Mouse (Mus musculus) inflammation-experienced regulatory T-cells, adult 6 months (primary cell): ENCODE data around the gene Rictor. TPM values are rescaled to one million over a fixed set of nuclear protein-coding genes. Genes with fewer than 3 reads are reported as not detected.

Experiments used
- ATAC-seq: one replicate; pipeline ENCODE4 v1.8.0; 2017
- polyA plus RNA-seq, 3 experiments: library from polyadenylated mRNA; unstranded; fragments of 100-300 nt; shearing (Covaris generic); gene quantifications; one replicate each; pipeline ENCODE4 v1.2.1; 2017

Gene Rictor
- polyA plus RNA-seq = 10 to 100 TPM; 20.5 to 30.7 (median 28.6) TPM

GRCm38 (mm10) chr15:6707936-6708525 is at the start of gene Rictor:
TSS of gene Rictor (plus strand) at chr15:6708379.
- ATAC-seq = peak; percentile 61

GRCm38 (mm10) chr15:6661951-6662350 is 46.2 kb upstream of the Rictor start:
- no peak for ATAC-seq

GRCm38 (mm10) chr15:6663991-6664390 is 44.2 kb upstream of the Rictor start:
- no peak for ATAC-seq

GRCm38 (mm10) chr15:6666072-6666471 is 42.1 kb upstream of the Rictor start:
- no peak for ATAC-seq

GRCm38 (mm10) chr15:6668793-6669437 is 39.3 kb upstream of the Rictor start:
- no peak for ATAC-seq

GRCm38 (mm10) chr15:6678479-6678878 is 29.7 kb upstream of the Rictor start:
- ATAC-seq = no peak

GRCm38 (mm10) chr15:6702164-6702563 is 6.0 kb upstream of the Rictor start:
- no peak for ATAC-seq

GRCm38 (mm10) chr15:6705351-6705901 is 2.8 kb upstream of the Rictor start:
- ATAC-seq = no peak

- peak; percentile 36 for ATAC-seq
Measured at GRCm38 (mm10) chr15:6707551-6707935, 636 bp upstream of the Rictor start.

GRCm38 (mm10) chr15:6708526-6709441 is 605 bp downstream of the Rictor start:
- ATAC-seq = peak; percentile 50

GRCm38 (mm10) chr15:6709618-6710017 is 1.4 kb downstream of the Rictor start:
- ATAC-seq = no peak

GRCm38 (mm10) chr15:6710341-6710740 is 2.2 kb downstream of the Rictor start:
- no peak for ATAC-seq

- no peak for ATAC-seq
Measured at GRCm38 (mm10) chr15:6711226-6711625, 3.0 kb downstream of the Rictor start.

GRCm38 (mm10) chr15:6714819-6715218 is 6.6 kb downstream of the Rictor start:
- no peak for ATAC-seq

- ATAC-seq = no peak
Measured at GRCm38 (mm10) chr15:6715237-6715636, 7.1 kb downstream of the Rictor start.

- ATAC-seq = no peak
Measured at GRCm38 (mm10) chr15:6721385-6721784, 13.2 kb downstream of the Rictor start.

- no peak for ATAC-seq
Measured at GRCm38 (mm10) chr15:6721802-6722201, 13.6 kb downstream of the Rictor start.

GRCm38 (mm10) chr15:6722405-6723176 is 14.4 kb downstream of the Rictor start:
- no peak for ATAC-seq

GRCm38 (mm10) chr15:6723338-6723737 is 15.2 kb downstream of the Rictor start:
- ATAC-seq = no peak

- no peak for ATAC-seq
Measured at GRCm38 (mm10) chr15:6724442-6724841, 16.3 kb downstream of the Rictor start.

- peak; percentile 87 for ATAC-seq
Measured at GRCm38 (mm10) chr15:6726130-6726808, 18.1 kb downstream of the Rictor start.

- no peak for ATAC-seq
Measured at GRCm38 (mm10) chr15:6733076-6733475, 24.9 kb downstream of the Rictor start.
